Mouse (Mus musculus) layer of hippocampus, adult 18-20 months (tissue): ENCODE measurements around the gene Wdr60. TPM values are rescaled to one million over a fixed set of nuclear protein-coding genes. Genes with fewer than 3 reads are reported as not detected.
"Not testable (repeated sequence)": the region's sequence is repeated elsewhere in the genome, so short reads cannot be mapped to it uniquely, and the experiment has no call there.

Source experiments
- DNase-seq, 2 experiments: peaks; one replicate each; pipeline ENCODE4 v3.0.0; 2022; ENCODE audit warnings: low spot score in 2 of 2
- long read RNA-seq: library from polyadenylated mRNA; stranded (forward); transcript quantifications from one replicate; pipeline ENCODE4 v2.0.0, GENCODE M21; 2021
- total RNA-seq, 2 experiments: library from RNA; stranded (reverse); gene quantifications; 2 replicates each; pipeline ENCODE4 v1.2.3; 2021

Gene Wdr60
- total RNA-seq = 10 to 100 TPM; 16.2 to 16.4 TPM
- long read RNA-seq, transcript Wdr60-201 (22 exons, 3,721 nt) = major isoform, 13 of 25 reads
- long read RNA-seq, partial matches to known transcripts = 1 of 25 reads
- long read RNA-seq, other reads (novel, unspliced or antisense) = 11 of 25 reads

GRCm38 (mm10) chr12:116262555-116263341 is at the start of gene Wdr60:
Gene Wdr60 (minus strand): TSS chr12:116263022.
- peak; percentile 89 to 92 for DNase-seq

- DNase-seq = no peak
Observed at GRCm38 (mm10) chr12:116308612-116309011, 45.8 kb upstream of the Wdr60 start.

GRCm38 (mm10) chr12:116307870-116308269 is 45.0 kb upstream of the Wdr60 start:
- DNase-seq = no peak

GRCm38 (mm10) chr12:116306042-116306441 is 43.2 kb upstream of the Wdr60 start:
- DNase-seq = no peak

- no peak for DNase-seq
Observed at GRCm38 (mm10) chr12:116302181-116302580, 39.4 kb upstream of the Wdr60 start.

DNA sequence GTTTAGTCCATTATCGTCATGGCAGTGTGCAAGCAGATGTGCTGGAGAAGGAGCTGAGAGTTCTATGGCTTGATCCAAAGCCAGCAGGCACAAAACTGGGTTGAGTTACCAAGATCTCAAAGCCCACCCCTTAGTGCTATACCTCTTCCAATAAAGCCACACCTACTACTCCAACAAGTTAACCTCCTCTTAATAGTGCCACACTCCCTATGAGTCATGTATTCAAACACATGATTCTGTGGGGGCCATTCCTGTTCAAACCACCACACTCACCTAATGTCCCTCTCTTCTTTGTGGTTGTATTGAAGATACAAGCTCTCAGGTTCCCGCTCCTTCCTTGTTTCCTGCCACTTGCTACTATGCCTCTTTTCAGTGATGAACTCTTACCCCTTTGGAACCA is 37.1 kb upstream of the Wdr60 start:
- no peak for DNase-seq

GRCm38 (mm10) chr12:116293599-116294292 is 30.9 kb upstream of the Wdr60 start:
- DNase-seq = peak in 1 of 2 experiments; percentile 61

- no peak for DNase-seq
Observed at GRCm38 (mm10) chr12:116293185-116293584, 30.4 kb upstream of the Wdr60 start.

DNA sequence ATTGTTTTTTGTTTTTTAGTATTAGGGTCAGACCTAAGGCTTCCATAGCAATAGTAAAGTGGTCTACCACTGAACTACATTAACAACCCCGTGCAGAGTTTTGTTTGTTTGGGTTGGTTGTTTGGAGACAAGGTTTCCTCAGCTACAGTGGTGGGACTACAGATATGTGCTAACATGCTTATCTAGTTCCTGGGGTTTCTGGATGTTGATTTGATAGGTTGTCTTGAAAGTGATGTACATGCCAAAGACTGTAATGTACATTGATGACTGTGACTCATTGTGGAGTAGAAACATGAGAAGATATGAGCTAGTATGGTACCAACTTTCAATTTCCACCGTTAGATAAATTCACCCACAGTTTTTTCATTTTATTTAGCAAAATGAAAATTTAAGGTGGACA is 20.7 kb upstream of the Wdr60 start:
- DNase-seq = no peak

DNA sequence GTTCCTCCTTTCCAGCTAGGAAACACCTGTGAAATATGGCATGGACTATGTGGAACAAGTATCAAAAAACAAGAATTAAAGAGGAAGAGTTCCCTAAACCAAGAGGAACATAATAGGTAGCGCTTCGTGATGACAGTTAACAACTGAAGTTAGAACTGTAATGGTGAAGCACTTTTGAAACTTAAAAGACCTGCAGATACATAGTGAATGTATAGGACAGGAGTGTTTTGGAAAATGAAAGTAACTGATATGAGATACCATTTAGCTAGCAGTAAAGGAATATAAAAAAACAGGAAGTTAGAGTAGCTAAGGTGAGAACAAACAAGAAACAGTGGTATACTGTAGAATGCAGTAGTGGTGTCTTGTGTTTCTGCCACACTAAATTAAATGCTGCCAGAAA is 20.0 kb upstream of the Wdr60 start:
- no peak for DNase-seq

GRCm38 (mm10) chr12:116281427-116282281 is 18.8 kb upstream of the Wdr60 start:
- peak; percentile 6 to 16 for DNase-seq

- peak; percentile 100 for DNase-seq
Observed at GRCm38 (mm10) chr12:116280653-116281364, 18.0 kb upstream of the Wdr60 start, which contains the start of gene Esyt2. Gene Esyt2 (plus strand): TSS chr12:116281196.

- DNase-seq = no peak
Observed at GRCm38 (mm10) chr12:116280149-116280652, 17.4 kb upstream of the Wdr60 start.

DNA sequence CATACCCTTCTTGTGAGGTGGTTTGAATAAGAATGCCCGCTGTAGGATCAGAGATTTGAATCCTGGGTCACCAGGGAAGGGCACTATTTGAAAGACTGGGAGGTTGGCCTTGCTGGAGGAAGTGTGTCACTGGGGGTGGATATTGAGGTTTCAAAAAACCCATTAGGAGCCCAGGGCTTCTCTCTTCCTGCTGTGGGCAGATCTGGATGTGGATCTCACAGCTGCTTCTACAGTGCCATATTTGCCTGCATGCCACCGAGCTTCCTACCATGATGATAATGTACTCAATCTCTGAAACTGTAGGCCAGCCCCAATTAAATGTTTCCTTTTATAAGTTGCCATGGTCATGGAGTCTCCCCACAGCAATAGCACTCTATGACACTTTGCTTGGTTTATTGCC is 16.4 kb upstream of the Wdr60 start:
- DNase-seq = no peak

- DNase-seq = no peak
Observed at GRCm38 (mm10) chr12:116278541-116278940, 15.7 kb upstream of the Wdr60 start.

DNA sequence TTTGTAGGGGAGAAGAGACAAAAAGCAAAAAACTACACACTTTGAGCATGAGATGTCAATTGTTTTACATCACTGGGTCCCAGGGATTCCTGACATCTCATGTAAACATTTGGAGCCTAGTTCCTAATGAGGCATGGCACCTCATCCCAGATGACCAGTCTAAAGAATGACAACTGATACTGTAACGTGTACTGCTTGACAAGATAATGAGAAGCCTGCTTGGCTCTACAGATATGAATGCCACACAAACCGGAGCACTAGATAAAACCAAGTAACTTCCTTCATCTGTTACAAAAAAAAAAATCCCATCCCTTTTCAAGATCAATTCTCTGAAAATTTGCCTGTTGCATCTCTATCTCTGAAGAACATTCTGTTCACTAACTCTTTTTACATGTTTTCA is 14.1 kb upstream of the Wdr60 start:
- no peak for DNase-seq

- no peak for DNase-seq
Observed at GRCm38 (mm10) chr12:116275631-116276030, 12.8 kb upstream of the Wdr60 start.

DNA sequence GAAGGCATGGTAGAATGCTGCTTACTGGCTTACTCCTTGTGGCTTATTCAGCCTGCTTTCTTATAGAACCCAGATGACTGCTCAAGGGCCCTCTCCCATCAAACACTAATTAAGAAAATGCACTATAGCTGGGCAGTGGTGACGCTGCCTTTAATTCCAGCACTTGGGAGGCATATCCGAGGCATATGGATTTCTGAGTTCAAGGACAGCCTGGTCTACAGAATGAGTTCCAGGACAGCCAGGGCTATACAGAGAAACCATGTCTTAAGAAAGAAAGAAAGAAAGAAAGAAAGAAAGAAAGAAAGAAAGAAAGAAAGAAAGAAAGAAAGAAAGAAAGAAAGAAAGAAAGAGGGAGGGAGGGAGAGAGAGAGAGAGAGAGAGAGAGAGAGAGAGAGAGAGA is 12.3 kb upstream of the Wdr60 start, which contains the start of gene Gm11027:
Gene Gm11027, plus strand, starts transcription at position 301 of the 400 bp plus-strand sequence.
- not testable (repeated sequence) for DNase-seq

GRCm38 (mm10) chr12:116273733-116274132 is 10.9 kb upstream of the Wdr60 start:
- DNase-seq = no peak

- no peak for DNase-seq
Observed at GRCm38 (mm10) chr12:116271071-116271470, 8.2 kb upstream of the Wdr60 start.
